Mouse (Mus musculus) embryonic fibroblast, embryonic 13.5 days (primary cell): ENCODE data around the gene Map4k5.

ENCODE experiments used
- CTCF ChIP-seq: IDR thresholded peaks from 2 replicates; pipeline ENCODE4 v1.5.1; 2011; ENCODE audit warnings: mild to moderate bottlenecking, control low read depth, low read length, moderate library complexity, borderline replicate concordance; ENCODE audit not compliant: insufficient read depth
- POLR2A ChIP-seq: IDR thresholded peaks from 2 replicates; pipeline ENCODE4 v1.6.1; 2011; ENCODE audit warnings: low read depth, mild to moderate bottlenecking, control low read depth, low read length, moderate library complexity

DNA sequence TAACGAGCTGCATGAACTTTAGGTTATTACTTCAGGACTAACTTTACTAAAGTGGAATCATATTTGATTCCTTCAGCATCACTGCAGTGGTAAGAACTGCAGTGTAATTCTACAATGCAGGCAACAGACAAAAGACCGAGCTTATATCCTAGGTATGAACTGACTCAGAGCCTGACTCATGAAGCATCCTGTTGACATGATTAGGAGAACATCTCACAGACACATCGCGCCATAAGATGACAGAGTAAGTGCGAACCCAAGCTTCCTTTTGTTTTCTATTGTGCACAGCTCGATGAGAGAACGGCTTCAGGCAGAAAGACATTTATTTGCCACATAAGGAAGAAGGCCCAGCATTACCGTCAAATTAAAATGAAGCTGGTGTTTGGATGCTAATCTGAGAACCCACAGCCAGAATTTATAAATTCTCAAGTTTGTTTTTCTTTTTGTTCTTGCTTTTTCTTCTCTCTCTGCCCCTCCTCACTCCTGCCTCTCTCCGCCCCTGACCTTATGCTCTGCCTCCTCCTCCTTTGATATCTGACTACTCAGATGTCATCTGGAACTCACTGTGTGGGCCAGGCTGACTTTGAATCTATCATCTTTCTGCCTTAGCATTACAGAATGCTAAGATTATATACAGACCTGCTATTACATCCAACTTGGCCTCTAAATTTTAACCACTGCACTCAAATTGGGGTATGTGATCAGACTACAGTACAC lies 68.0 kb downstream of the Map4k5 start:
- TF ChIP-seq CTCF (no peak), POLR2A (no peak)
